Mouse (Mus musculus) megakaryocyte-erythroid progenitor cell, adult 5-6 weeks (primary cell): ENCODE results near the gene Ppp6r2. TPM values are rescaled to one million over a fixed set of nuclear protein-coding genes. Genes with fewer than 3 reads are reported as not detected.

Experiments used
- ATAC-seq: replicated peaks from 2 replicates; pipeline ENCODE4 v1.8.0; 2016; ENCODE audit warnings: mild to moderate bottlenecking, inconsistent platforms; ENCODE audit not compliant: severe bottlenecking, poor library complexity, low FRiP score, low TSS enrichment
- total RNA-seq, 2 experiments: library from RNA; stranded (forward) in 1 of 2; stranded (reverse) in 1 of 2; fragments of 200-1000, 215-1000 nt in 1 of 2; fragments of >200 nt in 1 of 2; fragmentation: Nextera tagmentation in 1 of 2; gene quantifications; 2 replicates each; pipeline ENCODE4 v1.2.3; 2014 to 2017

Ppp6r2 gene
- total RNA-seq, 2 experiments from 2014 or later, result 56.3 to 145 TPM

GRCm38 (mm10) chr15:89296465-89296864, 85.1 kb downstream of the Ppp6r2 start:
- 0 out of 2 replicates have a peak, but pooled peaks have one; percentile 10 for ATAC-seq

DNA sequence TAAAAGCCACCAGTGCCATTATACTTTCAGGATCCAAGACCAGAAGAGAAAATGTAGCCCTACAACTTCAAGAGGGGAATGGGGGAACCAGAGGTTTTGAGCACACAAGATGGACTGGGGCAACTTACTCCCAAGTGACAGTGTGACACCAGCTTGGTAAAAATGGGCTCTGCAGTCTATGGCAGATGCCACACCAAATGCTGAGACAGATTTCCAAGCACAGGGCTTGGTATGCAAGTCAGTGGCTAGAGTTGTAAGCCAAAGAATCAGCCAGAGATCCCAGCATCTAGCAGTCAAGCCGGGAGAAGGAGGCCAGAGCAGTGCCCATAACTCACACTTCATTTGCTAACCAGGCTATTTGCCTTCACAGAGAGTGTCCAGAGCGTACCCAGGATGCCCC, 86.3 kb downstream of the Ppp6r2 start:
- no peak for ATAC-seq

GRCm38 (mm10) chr15:89300180-89300579, 88.8 kb downstream of the Ppp6r2 start:
- ATAC-seq, result no peak

GRCm38 (mm10) chr15:89300600-89300999, 89.2 kb downstream of the Ppp6r2 start:
- ATAC-seq, result no peak

- no peak for ATAC-seq
These were observed 94.6 kb downstream of the Ppp6r2 start for GRCm38 (mm10) chr15:89305966-89306365.

GRCm38 (mm10) chr15:89307461-89307860, 96.1 kb downstream of the Ppp6r2 start:
- ATAC-seq, result no peak

- no peak for ATAC-seq
These were observed 97.2 kb downstream of the Ppp6r2 start for GRCm38 (mm10) chr15:89308406-89309139.

GRCm38 (mm10) chr15:89309962-89310498, 98.7 kb downstream of the Ppp6r2 start:
- ATAC-seq, result peak; percentile 53

DNA sequence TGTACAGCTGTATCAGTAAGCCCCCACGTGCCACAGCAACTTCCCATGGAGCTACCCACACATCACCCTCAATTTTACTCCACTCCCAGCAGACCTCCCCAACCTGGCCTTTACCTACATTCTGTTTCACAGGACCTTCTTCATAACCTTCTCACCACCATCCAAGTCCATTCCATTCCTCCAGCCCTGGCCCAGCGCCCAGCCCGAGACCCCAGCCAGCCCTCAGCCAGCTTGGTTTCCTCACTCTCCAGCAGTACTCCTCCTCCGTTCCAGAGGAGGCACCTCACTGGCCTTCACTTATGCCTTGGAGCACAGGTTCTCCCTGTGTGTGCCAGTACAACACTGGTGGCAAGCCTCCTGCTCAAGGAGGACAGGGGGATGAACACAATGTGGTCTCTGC, 102.0 kb downstream of the Ppp6r2 start:
- no peak for ATAC-seq

DNA sequence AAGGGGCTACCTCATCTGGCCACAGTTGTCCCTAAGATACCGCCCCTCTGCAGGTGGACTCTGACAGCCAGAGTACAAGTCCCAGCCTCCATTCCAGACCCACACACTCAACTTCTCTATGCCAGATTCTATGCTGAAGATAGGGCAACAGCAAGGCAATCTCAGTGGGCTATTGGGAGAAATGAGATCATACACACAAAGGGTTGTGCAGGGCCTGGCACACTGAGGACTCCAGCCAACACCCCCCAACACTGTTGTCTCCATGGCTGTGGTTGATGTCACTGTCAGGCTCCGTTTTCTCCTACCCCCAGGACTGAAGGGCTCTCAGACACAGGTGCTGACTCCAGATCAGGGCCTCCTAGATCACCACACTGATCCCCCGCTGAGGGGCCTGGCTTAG, 102.8 kb downstream of the Ppp6r2 start:
- ATAC-seq, result peak; percentile 8; the same call in 1 of the 2 replicates

DNA sequence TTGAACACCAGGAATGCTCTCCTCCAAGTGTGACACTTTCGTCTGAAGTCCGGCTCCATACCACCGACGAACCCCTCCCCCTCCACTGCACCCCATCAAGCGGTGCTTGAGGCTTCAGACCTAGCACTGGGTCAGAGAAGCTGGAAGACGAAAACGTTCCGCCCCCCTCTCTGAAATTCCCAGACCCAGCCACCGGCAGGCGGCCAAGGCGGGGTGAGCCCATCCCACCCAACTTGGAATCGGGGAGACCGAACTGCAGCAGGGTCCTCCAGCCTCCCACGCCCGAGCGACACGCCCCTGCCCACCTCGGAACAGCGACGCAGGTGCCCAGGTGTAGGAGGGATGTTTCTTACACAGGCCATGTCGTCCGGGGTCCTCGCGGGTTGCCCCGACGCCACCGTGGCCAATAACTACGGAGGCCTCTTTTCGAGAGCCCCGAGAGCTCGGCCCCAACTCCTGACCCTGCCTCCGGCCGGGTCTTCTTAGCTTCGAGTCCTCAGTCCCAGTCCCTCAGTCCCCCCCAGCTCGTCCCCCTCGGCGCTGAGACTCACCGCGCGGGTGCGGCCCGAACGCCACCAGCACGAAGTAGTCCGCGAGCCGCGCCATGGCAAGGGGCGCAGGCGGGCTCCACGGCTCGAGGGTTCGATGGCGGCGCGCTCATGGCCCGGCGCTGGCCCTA, 103.3 kb downstream of the Ppp6r2 start:
- ATAC-seq, result no peak

- peak; percentile 94 for ATAC-seq
These were observed 103.9 kb downstream of the Ppp6r2 start, which contains the start of gene Sbf1 for GRCm38 (mm10) chr15:89315190-89315731. Gene Sbf1 (minus strand): TSS chr15:89315311.

DNA sequence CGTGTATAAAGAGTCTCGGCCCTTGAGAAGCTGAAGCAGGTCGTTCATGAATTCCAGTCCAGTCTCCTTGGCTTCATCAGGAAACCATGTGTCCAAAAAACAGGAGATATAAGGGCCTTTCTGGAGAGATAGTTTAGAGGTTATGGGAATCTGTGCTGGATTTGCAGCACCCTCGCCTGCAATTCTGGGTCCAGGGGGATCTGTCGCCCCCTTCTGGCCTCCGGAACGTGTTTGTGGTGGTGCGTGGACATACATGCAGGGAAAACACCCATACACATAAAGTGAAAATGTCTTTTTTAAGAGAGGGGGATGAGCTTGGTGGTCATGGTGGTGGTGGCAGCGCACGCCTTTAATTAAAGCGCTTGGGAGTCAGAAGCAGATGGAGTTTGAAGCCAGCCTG, 104.8 kb downstream of the Ppp6r2 start:
- ATAC-seq, result no peak

DNA sequence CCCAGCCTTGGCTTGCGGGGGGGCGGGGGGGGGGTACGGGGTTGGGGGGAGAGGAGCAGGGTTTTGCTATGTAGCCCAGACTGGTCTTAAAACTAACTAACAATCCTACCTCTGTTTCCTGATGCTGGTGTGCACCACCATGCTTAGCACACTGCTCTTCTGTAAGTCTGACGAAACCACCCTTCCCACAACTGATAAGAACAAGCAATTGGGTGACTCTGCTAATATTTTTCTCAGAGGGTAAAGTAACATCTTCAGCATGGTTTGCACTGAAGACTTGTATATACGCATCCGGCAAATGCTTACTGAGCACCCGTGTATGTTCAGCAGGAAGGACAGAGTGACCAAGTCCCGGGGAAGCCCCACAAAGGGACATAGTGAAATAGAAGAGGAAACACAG, 109.9 kb downstream of the Ppp6r2 start:
- ATAC-seq, result peak; percentile 79

DNA sequence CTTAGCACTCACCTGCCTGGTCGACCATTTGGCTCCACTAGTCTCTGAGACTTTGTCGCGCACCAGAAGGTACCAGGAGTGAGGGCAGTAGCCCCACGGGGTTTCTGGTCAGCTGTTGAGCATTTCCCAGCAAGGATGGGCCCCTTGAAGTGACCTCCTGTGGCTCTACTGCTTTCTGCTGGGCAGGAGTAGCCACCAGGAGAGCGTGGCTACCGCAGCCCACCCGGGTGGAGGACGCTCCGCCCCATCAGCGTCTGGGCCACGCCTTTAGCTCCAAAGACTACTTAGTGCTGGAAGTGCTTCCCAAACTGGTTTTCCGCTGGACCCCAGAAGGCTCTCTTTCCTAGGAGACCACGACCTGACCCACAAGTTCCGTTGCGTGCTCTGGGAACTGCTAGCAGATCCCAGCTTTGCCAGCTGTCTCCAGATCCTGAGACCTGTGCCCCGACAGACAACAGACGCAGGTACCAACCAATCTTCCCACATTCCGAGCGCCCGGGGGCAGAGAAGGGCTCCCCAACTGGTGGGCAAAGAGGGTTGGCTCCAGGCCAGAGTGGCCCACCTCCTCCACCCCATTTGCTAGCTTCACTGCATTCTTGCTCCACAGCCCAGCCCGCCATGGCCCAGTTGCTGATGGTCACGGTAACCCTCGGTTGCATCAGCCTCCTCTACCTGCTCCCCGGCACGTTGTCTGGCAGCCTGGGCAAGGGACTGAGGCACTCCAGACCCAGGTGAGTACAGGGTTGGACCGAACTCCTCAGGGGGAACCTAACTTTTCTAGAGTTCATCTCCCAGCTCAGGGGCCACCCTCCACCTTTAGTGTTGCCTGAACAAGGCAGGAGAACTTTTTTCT, 111.5 kb downstream of the Ppp6r2 start, which contains the start of gene Adm2:
Gene Adm2, plus strand, starts transcription at position 51 of the 853 bp plus-strand sequence.
- ATAC-seq, result no peak

DNA sequence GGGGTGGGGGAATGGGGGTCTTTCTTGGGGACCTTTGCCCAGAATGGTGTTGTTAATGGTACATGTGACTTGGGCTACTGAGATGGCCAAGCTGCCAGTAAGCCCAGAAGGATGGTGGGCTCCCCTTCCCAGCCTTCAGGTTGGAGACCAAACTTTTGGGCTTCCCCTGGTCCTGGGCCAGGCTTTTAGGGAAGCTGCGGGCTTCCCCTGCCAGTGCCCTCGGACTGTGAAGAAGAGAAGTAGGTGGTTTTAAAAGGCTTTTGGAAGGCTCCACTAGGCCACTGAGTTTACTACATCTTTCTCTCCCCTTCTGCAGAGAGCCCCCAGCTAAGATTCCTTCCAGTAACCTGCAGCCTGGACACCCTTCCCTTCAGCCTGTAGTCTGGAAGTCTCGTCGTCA, 112.3 kb downstream of the Ppp6r2 start:
- ATAC-seq, result no peak

GRCm38 (mm10) chr15:89326441-89326840, 115.1 kb downstream of the Ppp6r2 start:
- ATAC-seq, result no peak

GRCm38 (mm10) chr15:89334271-89334670, 122.9 kb downstream of the Ppp6r2 start, which contains the start of gene Miox:
Gene Miox (plus strand): TSS chr15:89334398.
- no peak for ATAC-seq

DNA sequence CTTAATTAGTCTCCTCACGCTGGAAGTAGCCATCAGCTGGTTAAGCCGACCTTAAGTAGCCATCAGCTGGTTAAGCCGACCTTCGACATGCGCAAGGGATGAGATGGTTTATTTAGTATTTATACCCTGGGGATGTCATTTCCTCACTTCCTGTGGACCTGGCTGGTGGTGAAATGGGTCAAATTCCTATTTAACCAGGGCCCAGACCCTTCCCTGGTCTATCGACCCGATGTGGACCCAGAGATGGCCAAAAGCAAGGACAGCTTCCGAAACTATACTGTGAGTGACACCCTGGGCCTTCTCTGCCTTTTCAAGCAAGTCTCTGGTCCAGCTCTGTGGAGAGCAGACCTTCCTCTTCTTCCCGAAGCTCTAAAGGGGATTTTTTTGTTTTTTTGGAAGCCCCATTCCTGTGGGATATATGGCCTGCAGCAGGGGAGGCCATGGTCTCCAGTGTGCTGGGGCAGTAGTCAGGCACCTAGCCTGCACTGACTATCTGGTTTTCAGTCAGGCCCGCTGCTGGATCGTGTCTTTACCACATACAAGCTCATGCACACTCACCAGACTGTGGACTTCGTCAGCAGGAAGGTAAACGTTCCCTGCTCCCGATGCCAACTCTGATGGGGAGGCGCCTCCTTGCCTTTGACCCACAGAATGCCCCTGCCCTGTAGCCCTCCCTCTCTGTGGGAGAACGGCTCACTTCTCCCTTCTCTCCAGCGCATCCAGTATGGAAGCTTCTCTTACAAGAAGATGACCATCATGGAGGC, 123.6 kb downstream of the Ppp6r2 start:
- ATAC-seq, result no peak
